Mouse (Mus musculus) hindbrain, postnatal 0 days (tissue): ENCODE results near the gene Kcnk16. TPM values are rescaled to one million over a fixed set of nuclear protein-coding genes. Genes with fewer than 3 reads are reported as not detected.
"Not testable (repeated sequence)": the region's sequence is repeated elsewhere in the genome, so short reads cannot be mapped to it uniquely, and the experiment has no call there.

Experiments
- ATAC-seq: fragments of 200-750 bp; cut with Nextera tagmentation; 2 replicates; pipeline ENCODE4 v1.8.0; 2017; ENCODE audit warnings: mild to moderate bottlenecking, moderate TSS enrichment, moderate library complexity
- DNase-seq: peaks from one replicate; pipeline ENCODE4 v3.0.0-alpha.2; 2015; ENCODE audit warnings: low spot score
- H3K27ac ChIP-seq: fragments of 300-500 bp; sonication (generic); 2 replicates; pipeline ENCODE4 v1.5.1; 2014; ENCODE audit warnings: mild to moderate bottlenecking
- H3K27me3 ChIP-seq: fragments of 300-500 bp; sonication (generic); 2 replicates; pipeline ENCODE4 v1.6.1; 2014; ENCODE audit warnings: low read length, mixed read lengths; ENCODE audit not compliant: insufficient read depth
- H3K36me3 ChIP-seq: fragments of 300-500 bp; sonication (generic); 2 replicates; pipeline ENCODE4 v1.6.1; 2014; ENCODE audit warnings: low read length, mixed read lengths; ENCODE audit not compliant: insufficient read depth
- H3K4me1 ChIP-seq: fragments of 300-500 bp; sonication (generic); 2 replicates; pipeline ENCODE4 v1.6.1; 2014; ENCODE audit warnings: antibody characterized with exemption, low read length, mixed read lengths; ENCODE audit not compliant: insufficient read depth
- H3K4me2 ChIP-seq: fragments of 300-500 bp; sonication (generic); 2 replicates; pipeline ENCODE4 v1.6.1; 2014; ENCODE audit warnings: low read depth, mild to moderate bottlenecking, low read length, moderate library complexity, mixed read lengths
- H3K4me3 ChIP-seq: fragments of 300-500 bp; sonication (generic); 2 replicates; pipeline ENCODE4 v1.5.1; 2014; ENCODE audit warnings: low read length
- H3K9ac ChIP-seq: fragments of 300-500 bp; sonication (generic); replicated peaks from 2 replicates; pipeline ENCODE4 v1.6.1; 2014; ENCODE audit warnings: mild to moderate bottlenecking, low read length, moderate library complexity, mixed read lengths
- H3K9me3 ChIP-seq: fragments of 300-500 bp; sonication (generic); 2 replicates; pipeline ENCODE4 v1.6.1; 2016; ENCODE audit warnings: low read length, mixed read lengths
- CTCF ChIP-seq: IDR thresholded peaks from 2 replicates; pipeline ENCODE4 v1.5.1; 2016; ENCODE audit warnings: antibody characterized with exemption, control low read depth, low read depth
- WGBS: fragments of 180-500 bp; shearing (Covaris S2); extraction: QIAGEN DNeasy Blood & Tissue Kit; methylation state at CpG from one replicate; pipeline ENCODE4 v1.1.7; 2014; 5-methylcytosine and 5-hydroxymethylcytosine counted together
- polyA plus RNA-seq: library from polyadenylated mRNA; unstranded; fragments of >200 nt; fragmentation: Nextera tagmentation; extraction: Ambion mirVana; gene quantifications from 2 replicates; pipeline ENCODE4 v1.2.1, GENCODE M21; 2015
- total RNA-seq: library from RNA; depleted of rRNA; stranded (reverse); fragments of >200 nt; gene quantifications from 2 replicates; pipeline ENCODE4 v1.2.3, GENCODE M21; 2014; rRNA removed

Kcnk16 gene
- total RNA-seq (0.18 TPM in 1 of 2 replicates, not detected in the other), polyA plus RNA-seq (not detected in 2 replicates)

- no peak within 1 kb of the TSS for H3K27ac ChIP-seq
- no peak within 1 kb of the TSS for H3K4me3 ChIP-seq
- DNase-seq: no peak
- WGBS: 78% methylated on average over 6 of the region's 6 CpGs
- H3K27me3 ChIP-seq: no peaks in the 10 kb centered on the region
- no peak for ATAC-seq
- H3K36me3 ChIP-seq: no peaks in the 10 kb centered on the region
- peaks cover 3% of the 10 kb centered on the region; the same call in 1 of the 2 replicates for H3K9me3 ChIP-seq
- H3K4me2 ChIP-seq: no peak within 1 kb of the TSS
- no peak within 1 kb of the TSS for H3K9ac ChIP-seq
- H3K4me1 ChIP-seq: no peaks in the 10 kb centered on the region
- no peak for TF ChIP-seq CTCF
Observed at GRCm38 (mm10) chr14:20269082-20269809, at the start of gene Kcnk16. Gene Kcnk16, minus strand, starts transcription at chr14:20269199.

- no peak for TF ChIP-seq CTCF
- no peak overlapping the region for H3K4me2 ChIP-seq
- H3K4me1 ChIP-seq: no peaks in the 10 kb centered on the region
- no peaks in the 10 kb centered on the region for H3K27me3 ChIP-seq
- DNase-seq: no peak
- 95% methylated on average over 1 of the region's 1 CpGs for WGBS
- H3K4me3 ChIP-seq: no peak overlapping the region
- H3K9ac ChIP-seq: no peak overlapping the region
- no peak overlapping the region for H3K27ac ChIP-seq
- H3K36me3 ChIP-seq: peaks cover 7% of the 10 kb centered on the region; the same call in 1 of the 2 replicates
- no peaks in the 10 kb centered on the region for H3K9me3 ChIP-seq
- ATAC-seq: no peak
Observed at GRCm38 (mm10) chr14:20315137-20315536, 46.1 kb upstream of the Kcnk16 start.

- H3K27ac ChIP-seq, H3K4me2 ChIP-seq, H3K9ac ChIP-seq, H3K27me3 ChIP-seq, H3K4me3 ChIP-seq, ATAC-seq, DNase-seq, H3K9me3 ChIP-seq, H3K4me1 ChIP-seq, H3K36me3 ChIP-seq: not testable (repeated sequence)
- 57% methylated on average over 2 of the region's 2 CpGs for WGBS
Observed at GRCm38 (mm10) chr14:20305085-20305484, 36.1 kb upstream of the Kcnk16 start.

GRCm38 (mm10) chr14:20298131-20298530, 29.1 kb upstream of the Kcnk16 start:
- no peak for TF ChIP-seq CTCF
- DNase-seq (no peak), ATAC-seq (no peak)
- WGBS: 83% methylated on average over 3 of the region's 3 CpGs
- no peaks in the 10 kb centered on the region for H3K27me3 ChIP-seq
- H3K36me3 ChIP-seq: no peaks in the 10 kb centered on the region
- no peak overlapping the region for H3K9ac ChIP-seq
- H3K9me3 ChIP-seq: no peaks in the 10 kb centered on the region
- H3K4me3 ChIP-seq: no peak overlapping the region
- no peaks in the 10 kb centered on the region for H3K4me1 ChIP-seq
- no peak overlapping the region for H3K4me2 ChIP-seq
- no peak overlapping the region for H3K27ac ChIP-seq

- Histone ChIP-seq H3K4me3 (no peak overlapping the region), H3K27me3 (no peaks in the 10 kb centered on the region), H3K9ac (no peak overlapping the region), H3K9me3 (no peaks in the 10 kb centered on the region), H3K27ac (no peak overlapping the region), H3K36me3 (no peaks in the 10 kb centered on the region), H3K4me1 (no peaks in the 10 kb centered on the region), H3K4me2 (no peak overlapping the region)
- TF ChIP-seq CTCF: no peak
- DNase-seq (no peak), ATAC-seq (no peak)
- WGBS: 80% methylated on average over 3 of the region's 3 CpGs
Observed at GRCm38 (mm10) chr14:20297616-20298015, 28.6 kb upstream of the Kcnk16 start.

- no peak for ATAC-seq
- H3K4me3 ChIP-seq: peak overlapping the region; percentile 59
- peak overlapping the region; percentile 14 for H3K9ac ChIP-seq
- no peak overlapping the region for H3K27ac ChIP-seq
- TF ChIP-seq CTCF: no peak
- no peaks in the 10 kb centered on the region for H3K36me3 ChIP-seq
- WGBS: 43% methylated on average over 8 of the region's 8 CpGs
- no peaks in the 10 kb centered on the region for H3K4me1 ChIP-seq
- H3K9me3 ChIP-seq: no peaks in the 10 kb centered on the region
- H3K4me2 ChIP-seq: peak overlapping the region; percentile 55
- no peak for DNase-seq
- H3K27me3 ChIP-seq: no peaks in the 10 kb centered on the region
Observed at GRCm38 (mm10) chr14:20294947-20295346, 25.9 kb upstream of the Kcnk16 start.
